In genomic region chr5:144794687-144795086, GRCm38 (mm10) we compare ENCODE assay signal across 9 mouse cellular contexts. TPM values are rescaled to one million over a fixed set of nuclear protein-coding genes. Genes with fewer than 3 reads are reported as not detected.
DNase-seq lines count a peak whose midpoint lies in the region; ATAC-seq and TF ChIP-seq lines count a peak whose summit lies in the region.
"Had no signal": no experiment of that assay in that cellular context is flagged by ENCODE, and none has a peak within 500 bp of the region (broad histone marks: within the 10 kb centered on the region; RNA-seq: fewer than 3 reads in every experiment).

No protein-coding gene starts in this region.

- WGBS in embryonic facial prominence, embryonic 14.5 days: 74% methylated on average over 6 of the region's 6 CpGs

- TF ChIP-seq CTCF in gastrocnemius, adult 2 months (IDR thresholded peaks at IDR 0.05): peak; percentile 68

- H3K4me1 ChIP-seq in embryonic facial prominence, embryonic 14.5 days (ENCODE audit: control insufficient read depth, insufficient read depth, low read length): no peaks in the 10 kb centered on the region

- no peak overlapping the region for H3K27ac ChIP-seq in gastrocnemius, adult 2 months
- H3K27ac ChIP-seq in embryonic facial prominence, embryonic 14.5 days (replicated peaks; ENCODE audit: low read depth, low read length): no peak overlapping the region

- no peaks in the 10 kb centered on the region for H3K27me3 ChIP-seq in embryonic facial prominence, embryonic 14.5 days (replicated peaks; ENCODE audit: control insufficient read depth, insufficient read depth, low read length)

- peaks cover 100% of the 10 kb centered on the region for H3K36me3 ChIP-seq in embryonic facial prominence, embryonic 14.5 days (ENCODE audit: control insufficient read depth, insufficient read depth, low read length)

- intact Hi-C loops in gastrocnemius, adult 2 months (cut with DNase I): loop anchor here (5.0 kb wide), 1 partner anchor 83 kb away; no protein-coding TSS in a partner anchor
- intact Hi-C loops in left cerebral cortex, postnatal 4 days (cut with DNase I): no loop called here

- H3K9ac ChIP-seq in embryonic facial prominence, embryonic 14.5 days (ENCODE audit: low read depth, low read length): no peak overlapping the region

- no peak overlapping the region for H3K4me2 ChIP-seq in embryonic facial prominence, embryonic 14.5 days (ENCODE audit: low read depth, low read length)

- no peak overlapping the region for H3K4me3 ChIP-seq in gastrocnemius, adult 2 months
- H3K4me3 ChIP-seq in embryonic facial prominence, embryonic 14.5 days (ENCODE audit: low read depth, low read length): no peak overlapping the region
- H3K4me3 ChIP-seq: erythroblast, embryonic 14.5 days had no signal

- peak; percentile 31 for DNase-seq in gastrocnemius, adult 2 months
- no peak for DNase-seq in gastrocnemius, postnatal 4 days (ENCODE audit: low spot score in 2 of 2)
- peak; percentile 61 for DNase-seq in 416B (ENCODE audit: low read depth)
- DNase-seq in R1 (ENCODE audit: low read depth, low spot score): peak; percentile 84
- peak; percentile 9 for DNase-seq in embryonic facial prominence, embryonic 14.5 days (ENCODE audit: low spot score)
- peak; percentile 13 for DNase-seq in left cerebral cortex, postnatal 4 days
- peak; percentile 33 for DNase-seq in retina, postnatal 1 day
- no peak for DNase-seq in spleen, postnatal 14 days (ENCODE audit: low spot score in 2 of 2)

- no peaks in the 10 kb centered on the region for H3K9me3 ChIP-seq in embryonic facial prominence, embryonic 14.5 days (ENCODE audit: control insufficient read depth, low read length)

- ATAC-seq in embryonic facial prominence, embryonic 14.5 days (ENCODE audit: low read depth): no peak

RNA-seq across cellular contexts. Expression of gene Trrap, which starts 27.2 kb away (rescaled TPM):
- total RNA-seq in gastrocnemius, adult 2 months (2021): 10 to 100 TPM; 24.0 to 28.5 TPM
- total RNA-seq in gastrocnemius, postnatal 4 days (2021): 10 to 100 TPM; 79.4 to 83.9 TPM
- polyA plus RNA-seq in embryonic facial prominence, embryonic 14.5 days (2014; fragmentation: Nextera tagmentation; extraction: Ambion mirVana): 68.8 and 75.4 TPM in 2 replicates
- 100 to 1,000 TPM; 149 to 162 TPM for total RNA-seq in left cerebral cortex, postnatal 4 days (2021)

RNA-seq across cellular contexts. Expression of gene Tmem130, which starts 33.1 kb away (rescaled TPM):
- not detected for total RNA-seq in gastrocnemius, adult 2 months (2021)
- under 1 TPM in 1 of 2 experiments, not detected in 1; 0.23 TPM for total RNA-seq in gastrocnemius, postnatal 4 days (2021)
- polyA plus RNA-seq in embryonic facial prominence, embryonic 14.5 days (2014; fragmentation: Nextera tagmentation; extraction: Ambion mirVana): 2.5 and 2.7 TPM in 2 replicates
- total RNA-seq in left cerebral cortex, postnatal 4 days (2021): 100 to 1,000 TPM; 183 to 239 TPM
- polyA plus RNA-seq: erythroblast, embryonic 14.5 days had no signal

Comparison
In these comparisons a context has a peak if more than half of its experiments do, and no peak if none do; other contexts are left out.
1. DNase-seq: peak in gastrocnemius, adult 2 months (single experiment), 416B (single experiment), R1 (single experiment), embryonic facial prominence, embryonic 14.5 days (single experiment), left cerebral cortex, postnatal 4 days (single experiment) and retina, postnatal 1 day (single experiment); none in gastrocnemius, postnatal 4 days (0 of 2) and spleen, postnatal 14 days (0 of 2).
2. RNA of gene Tmem130, which starts 33.1 kb away (total RNA-seq): 183 to 239 TPM in left cerebral cortex, postnatal 4 days; 0.23 TPM in gastrocnemius, postnatal 4 days and not detected in gastrocnemius, adult 2 months; every median in the first group is over 100 times any median in the second.